ENCODE assay signal across 8 mouse cellular contexts in genomic region chr17:74020526-74021203, GRCm38 (mm10). TPM values are rescaled to one million over a fixed set of nuclear protein-coding genes. Genes with fewer than 3 reads are reported as not detected.
A peak's percentile ranks its signal among the peaks of the same experiment; 100 is the strongest.
DNase-seq lines count a peak whose midpoint lies in the region; ATAC-seq and TF ChIP-seq lines count a peak whose summit lies in the region.

No protein-coding gene starts in this region.

- no peak overlapping the region for H3K9ac ChIP-seq in embryonic facial prominence, embryonic 14.5 days (ENCODE audit: low read depth, low read length)
- H3K9ac ChIP-seq in limb, embryonic 13.5 days: no peak overlapping the region

- H3K4me1 ChIP-seq in embryonic facial prominence, embryonic 14.5 days (ENCODE audit: control insufficient read depth, insufficient read depth, low read length): no peaks in the 10 kb centered on the region
- no peaks in the 10 kb centered on the region for H3K4me1 ChIP-seq in limb, embryonic 13.5 days

- peak; percentile 69 for DNase-seq in A20 (ENCODE audit: low read depth, low spot score)
- DNase-seq in adrenal gland, postnatal 4 days (ENCODE audit: low spot score in 2 of 2): peak; percentile 53 to 68
- peak; percentile 83 for DNase-seq in embryonic facial prominence, embryonic 14.5 days (ENCODE audit: low spot score)
- peak; percentile 79 to 83 for DNase-seq in heart, adult 9 months (ENCODE audit: low spot score in 2 of 2)
- DNase-seq in kidney, adult 9 months: peak; percentile 89
- peak; percentile 65 to 89 for DNase-seq in spleen, postnatal 4 days (ENCODE audit: low spot score in 2 of 2)

- no peaks in the 10 kb centered on the region for H3K27me3 ChIP-seq in embryonic facial prominence, embryonic 14.5 days (replicated peaks; ENCODE audit: control insufficient read depth, insufficient read depth, low read length)
- no peaks in the 10 kb centered on the region for H3K27me3 ChIP-seq in limb, embryonic 13.5 days
- no peaks in the 10 kb centered on the region for H3K27me3 ChIP-seq in myocyte (ENCODE audit: control insufficient read depth, insufficient read depth, insufficient read length)

- no peak overlapping the region for H3K27ac ChIP-seq in embryonic facial prominence, embryonic 14.5 days (replicated peaks; ENCODE audit: low read depth, low read length)
- H3K27ac ChIP-seq in limb, embryonic 13.5 days: no peak overlapping the region

- no peak overlapping the region for H3ac ChIP-seq in myocyte (ENCODE audit: control insufficient read depth, insufficient read length)

- H3K9me3 ChIP-seq in embryonic facial prominence, embryonic 14.5 days (ENCODE audit: control insufficient read depth, low read length): no peaks in the 10 kb centered on the region
- no peaks in the 10 kb centered on the region for H3K9me3 ChIP-seq in limb, embryonic 13.5 days

- peak; percentile 72 for ATAC-seq in embryonic facial prominence, embryonic 14.5 days (ENCODE audit: low read depth)
- ATAC-seq in limb, embryonic 13.5 days (ENCODE audit: low FRiP score, low read depth): 0 out of 2 replicates have a peak, but pooled peaks have one; percentile 25

- no peak for TF ChIP-seq POLR2A in myocyte (IDR thresholded peaks at IDR 0.05; ENCODE audit: insufficient read length, low read depth)

- H3K36me3 ChIP-seq in embryonic facial prominence, embryonic 14.5 days (ENCODE audit: control insufficient read depth, insufficient read depth, low read length): no peaks in the 10 kb centered on the region
- no peaks in the 10 kb centered on the region for H3K36me3 ChIP-seq in limb, embryonic 13.5 days
- H3K36me3 ChIP-seq in myocyte (ENCODE audit: control insufficient read depth, insufficient read depth): no peaks in the 10 kb centered on the region

- no peaks in the 10 kb centered on the region for H3K79me2 ChIP-seq in myocyte (ENCODE audit: control insufficient read depth, insufficient read depth)

- H3K4me3 ChIP-seq in embryonic facial prominence, embryonic 14.5 days (ENCODE audit: low read depth, low read length): no peak overlapping the region
- no peak overlapping the region for H3K4me3 ChIP-seq in limb, embryonic 13.5 days
- H3K4me3 ChIP-seq in myocyte: no peak overlapping the region

- WGBS in embryonic facial prominence, embryonic 14.5 days: 36% methylated on average over 8 of the region's 8 CpGs
- WGBS in limb, embryonic 13.5 days: 23% methylated on average over 8 of the region's 8 CpGs

- H3K4me2 ChIP-seq in embryonic facial prominence, embryonic 14.5 days (ENCODE audit: low read depth, low read length): no peak overlapping the region
- no peak overlapping the region; the same call in 1 of the 2 replicates for H3K4me2 ChIP-seq in limb, embryonic 13.5 days (replicated peaks)
- H3K4me2 ChIP-seq in myocyte (ENCODE audit: low read depth): peak overlapping the region; percentile 24

TF ChIP-seq in myocyte, 11 proteins besides CTCF, POLR2A, EP300 and RAD21:
- no peak for TF ChIP-seq REST (IDR thresholded peaks at IDR 0.05; ENCODE audit: insufficient read depth, insufficient read length)
- no peak for TF ChIP-seq MYOD1 (IDR thresholded peaks at IDR 0.05; ENCODE audit: control insufficient read depth in 1 of 3, insufficient read length in 2 of 3, low read depth in 2 of 3)
- TF ChIP-seq TCF3 (IDR thresholded peaks at IDR 0.05; ENCODE audit: insufficient read length, low read depth): no peak
- TF ChIP-seq POLR2AphosphoS2 (IDR thresholded peaks at IDR 0.05; ENCODE audit: insufficient read length, low read depth): no peak
- no peak for TF ChIP-seq MYOG (IDR thresholded peaks at IDR 0.05; ENCODE audit: control insufficient read depth in 1 of 3, insufficient read depth in 1 of 3, insufficient read length in 2 of 3, low read depth in 2 of 3)
- no peak for TF ChIP-seq CEBPB (IDR thresholded peaks at IDR 0.05; ENCODE audit: insufficient read depth, poor library complexity, severe bottlenecking)
- TF ChIP-seq SRF (IDR thresholded peaks at IDR 0.05; ENCODE audit: control insufficient read depth, insufficient read length, low read depth): no peak
- TF ChIP-seq TCF12 (IDR thresholded peaks at IDR 0.05; ENCODE audit: insufficient read depth, poor library complexity, severe bottlenecking): no peak
- no peak for TF ChIP-seq E2F4 (IDR thresholded peaks at IDR 0.05; ENCODE audit: insufficient read depth)
- no peak for TF ChIP-seq USF1 (IDR thresholded peaks at IDR 0.05; ENCODE audit: low read depth)
- TF ChIP-seq MAX (IDR thresholded peaks at IDR 0.05; ENCODE audit: low read depth): no peak

RNA-seq across cellular contexts. Expression of gene Srd5a2, which starts 27.1 kb away (rescaled TPM):
- total RNA-seq in adrenal gland, postnatal 4 days (2021): 10 to 100 TPM; 39.2 to 40.9 TPM
- polyA plus RNA-seq in embryonic facial prominence, embryonic 14.5 days (2014; fragmentation: Nextera tagmentation; extraction: Ambion mirVana): not detected in 2 replicates
- polyA plus RNA-seq in limb, embryonic 13.5 days (2015; fragmentation: Nextera tagmentation; extraction: Ambion mirVana): 1.7 and 2.5 TPM in 2 replicates
- polyA plus RNA-seq in myocyte (2012; fragmentation: generic; extraction: Trizol): not detected
